Mouse (Mus musculus): ENCODE data around the gene Mgl2.

- TF ChIP-seq CTCF (IDR thresholded peaks at IDR 0.05; ENCODE audit: low read depth, low read length): no peak
- TF ChIP-seq POLR2A (IDR thresholded peaks at IDR 0.05; ENCODE audit: extremely low read depth, insufficient read depth, low read length): no peak
Observed at GRCm38 (mm10) chr11:70129926-70130379, at the start of gene Mgl2.
